Mouse (Mus musculus) NIH3T3 (cell line): ENCODE measurements around the gene 1700037H04Rik.
"Not testable (repeated sequence)": the region's sequence is repeated elsewhere in the genome, so short reads cannot be mapped to it uniquely, and the experiment has no call there.

Experiments used
- DNase-seq: peaks from one replicate; pipeline ENCODE4 v3.0.0-alpha.2; 2012; ENCODE audit warnings: low read depth

1700037H04Rik gene

GRCm38 (mm10) chr2:131127161-131127730, 32.6 kb downstream of the 1700037H04Rik start, which contains the start of gene Hspa12b:
TSS of gene Hspa12b (plus strand) at chr2:131127280.
- DNase-seq, result peak; percentile 72

DNA sequence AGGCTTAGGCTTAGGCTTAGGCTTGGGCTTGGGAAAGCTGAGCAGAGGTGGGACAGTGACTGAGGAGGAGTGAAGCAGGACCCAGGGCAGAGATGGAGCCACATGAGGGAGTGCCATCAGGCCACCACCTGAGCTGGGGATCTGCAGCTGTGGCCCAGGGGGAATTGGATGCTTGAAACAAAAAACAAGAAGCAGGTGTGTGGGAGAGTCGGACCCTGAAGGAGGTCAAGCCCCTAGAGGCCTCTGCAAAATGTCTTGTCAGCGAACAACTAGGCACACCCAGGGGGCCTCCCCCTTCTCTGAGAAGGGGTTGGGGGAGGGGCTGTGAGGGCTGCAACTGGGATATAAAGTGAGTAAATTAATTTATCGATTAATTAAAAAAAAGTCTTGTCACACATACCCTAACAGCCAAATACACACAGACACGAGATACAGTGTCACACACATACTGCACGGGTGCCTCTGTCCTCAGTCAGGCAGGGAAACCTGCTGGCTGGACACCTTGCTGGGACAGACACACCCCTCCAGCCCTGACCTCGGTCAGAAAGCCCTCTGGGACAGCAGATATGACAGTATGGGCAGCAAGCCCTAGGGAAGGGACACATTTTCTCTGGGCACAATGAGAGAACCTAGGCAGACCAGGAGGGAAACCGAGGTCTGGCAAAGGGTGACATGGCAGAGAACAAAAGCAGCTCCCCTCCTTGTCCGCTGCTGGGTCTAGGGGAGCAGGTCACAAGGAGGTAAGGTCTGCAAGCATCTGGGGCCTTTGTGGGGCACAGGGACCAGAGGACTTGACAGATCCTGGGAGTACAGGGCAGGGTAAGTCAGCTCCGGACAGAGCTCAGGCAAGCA, 33.7 kb downstream of the 1700037H04Rik start:
- no peak for DNase-seq

DNA sequence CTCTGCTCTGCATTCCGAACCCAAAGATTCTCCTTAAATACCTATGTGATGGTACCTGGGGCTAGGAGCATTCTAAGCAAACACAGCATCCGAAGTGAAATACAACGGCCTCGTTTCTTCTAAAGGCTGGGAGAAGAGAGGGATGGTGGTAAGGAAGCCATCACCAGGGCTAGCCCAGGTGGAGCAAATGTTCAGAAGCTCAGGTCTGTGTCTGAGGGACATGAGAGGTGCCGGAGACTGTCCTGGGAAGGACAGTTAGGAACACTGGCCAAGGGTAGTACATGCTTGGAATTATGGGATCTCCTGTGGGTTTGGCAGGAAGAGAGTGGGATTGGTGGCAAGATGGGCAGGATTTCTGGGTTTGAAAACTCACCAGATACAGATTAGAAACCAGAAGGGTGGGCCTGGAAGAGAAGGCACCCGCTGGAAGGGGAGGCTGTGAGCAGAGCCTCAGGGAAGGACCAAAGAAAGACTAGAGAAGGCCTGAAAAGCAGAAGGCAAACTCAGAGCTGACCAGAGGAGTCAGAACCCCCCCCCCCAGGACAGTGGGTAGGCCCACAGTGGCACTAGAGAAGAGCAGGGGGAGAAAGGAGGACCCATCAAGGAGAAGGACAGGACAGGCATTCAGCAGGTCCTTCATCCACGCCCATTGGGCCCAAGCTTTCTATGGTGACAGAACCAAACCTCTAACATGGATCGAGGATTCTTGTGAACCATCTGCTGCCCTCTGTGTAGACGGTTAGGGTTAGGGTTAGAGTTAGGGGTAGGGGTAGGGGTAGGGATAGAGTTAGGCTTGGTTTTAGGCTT, 34.5 kb downstream of the 1700037H04Rik start:
- no peak for DNase-seq

DNA sequence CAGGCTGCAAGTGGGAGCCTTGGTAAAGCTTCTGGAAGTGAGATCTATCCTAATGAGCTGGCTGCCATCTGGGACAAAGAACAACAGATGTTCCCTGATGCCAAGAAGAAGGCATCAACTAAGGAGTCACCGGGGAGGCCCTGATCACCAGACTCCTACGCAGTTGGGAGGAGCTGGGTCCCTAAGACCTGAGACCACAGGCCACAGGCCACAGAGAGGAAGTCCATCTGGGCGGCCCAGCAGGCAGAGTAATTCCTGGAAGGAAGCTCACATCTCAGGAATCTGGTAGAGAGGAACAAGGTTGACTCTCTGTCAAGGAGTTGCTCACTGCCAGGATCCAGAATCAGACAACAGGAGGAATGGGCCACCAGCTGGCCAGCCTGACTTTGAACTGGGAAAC, 35.7 kb downstream of the 1700037H04Rik start:
- DNase-seq, result no peak

DNA sequence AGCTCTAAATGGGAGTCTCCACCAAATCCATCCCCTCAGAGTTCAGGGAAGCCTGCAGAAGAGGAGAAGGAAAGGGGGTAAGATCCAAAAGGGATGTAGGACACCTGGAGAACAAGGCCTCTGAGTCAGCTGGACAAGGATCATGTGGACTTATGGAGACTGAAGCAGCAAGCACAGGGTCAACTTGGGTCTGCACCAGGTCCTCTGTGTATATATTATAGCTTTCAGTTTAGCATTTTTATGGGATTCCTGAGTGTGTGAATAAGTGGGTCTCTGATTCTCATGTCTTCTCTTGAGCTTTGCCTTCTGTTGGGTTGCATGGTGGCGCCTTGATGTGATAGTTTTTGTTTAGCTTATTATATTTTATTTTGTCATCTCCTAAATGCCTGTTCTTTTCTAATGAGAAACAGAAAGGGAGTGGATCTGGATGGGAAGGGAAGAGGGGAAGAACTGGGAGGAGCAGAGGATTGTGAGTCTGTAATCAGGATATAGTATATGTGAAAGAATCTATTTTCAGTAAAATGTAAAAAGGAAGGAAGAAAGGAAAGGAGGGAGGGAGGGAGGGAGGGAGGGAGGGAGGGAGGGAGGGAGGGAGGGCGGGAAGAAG, 40.8 kb downstream of the 1700037H04Rik start:
- DNase-seq, result no peak

- no peak for DNase-seq
Measured at GRCm38 (mm10) chr2:131105989-131106388, 53.9 kb downstream of the 1700037H04Rik start.

DNA sequence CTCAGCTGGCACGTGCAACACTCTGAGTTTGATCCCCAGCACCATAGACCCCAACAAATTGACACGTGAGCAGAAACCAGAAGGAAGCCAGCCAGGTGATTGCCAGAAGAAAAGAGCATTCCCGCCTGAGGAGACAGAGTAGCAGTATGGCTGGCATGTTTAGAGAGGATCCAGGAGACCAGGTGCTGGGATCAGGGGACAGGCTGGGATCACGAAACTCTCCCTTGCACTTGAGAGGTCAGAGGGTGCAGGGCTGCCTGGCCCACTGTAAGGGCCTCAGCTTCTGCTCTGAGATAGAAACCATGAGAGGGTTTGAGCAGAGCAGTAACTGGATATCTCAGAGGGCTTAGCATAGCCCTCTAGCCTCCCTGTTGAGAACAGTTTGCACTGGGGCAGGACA, 54.8 kb downstream of the 1700037H04Rik start:
- not testable (repeated sequence) for DNase-seq

DNA sequence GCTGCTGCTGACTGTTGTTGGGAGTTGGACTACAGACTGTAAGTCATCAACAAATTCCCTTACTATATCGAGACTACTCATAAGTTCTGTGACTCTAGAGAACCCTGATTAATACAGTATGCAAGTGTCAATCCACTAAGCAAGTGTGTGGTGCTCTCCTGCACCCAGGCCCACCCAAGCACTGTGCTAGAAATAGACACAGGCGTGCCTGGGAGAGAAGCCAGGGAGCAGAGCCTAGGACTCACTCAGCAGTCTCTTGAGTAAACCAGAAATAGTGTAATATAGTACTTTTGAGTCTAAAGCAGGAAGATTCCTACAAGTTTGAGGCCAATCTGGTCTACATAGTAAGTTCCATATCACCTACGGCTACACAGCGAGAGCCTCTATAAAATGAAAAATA, 55.9 kb downstream of the 1700037H04Rik start:
- DNase-seq, result peak; percentile 48

DNA sequence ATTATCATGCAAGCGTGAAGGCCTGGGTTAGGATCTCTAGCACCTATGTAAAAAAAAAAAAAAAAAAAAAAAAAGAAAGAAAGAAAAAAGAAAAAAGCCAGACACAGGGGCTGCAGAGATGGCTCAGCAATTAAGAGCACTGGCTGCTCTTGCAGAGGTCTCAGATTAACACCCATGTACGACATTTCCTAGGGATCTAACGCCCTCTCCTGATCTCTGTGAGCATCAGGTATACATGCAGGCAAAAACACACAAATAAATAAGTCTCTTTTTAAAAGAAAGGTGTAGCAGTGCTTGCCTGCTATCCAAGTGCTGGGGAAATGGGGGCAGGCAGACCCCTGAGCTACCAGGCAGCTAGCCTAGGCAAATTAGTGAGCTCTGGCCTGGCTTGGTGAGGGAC, 58.4 kb downstream of the 1700037H04Rik start:
- DNase-seq, result no peak

GRCm38 (mm10) chr2:131097087-131097486, 62.8 kb downstream of the 1700037H04Rik start:
- peak; percentile 17 for DNase-seq
